Mouse (Mus musculus) embryo, embryonic 10.5 days (tissue): ENCODE results near the gene Klhl21.

Experiments used
- DNase-seq: peaks from one replicate; pipeline ENCODE4 v3.0.0-alpha.2; 2015; ENCODE audit warnings: low spot score

Gene Klhl21

GRCm38 (mm10) chr4:152008622-152009075, at the start of gene Klhl21:
Gene Klhl21 (plus strand): TSS chr4:152008803.
- peak; percentile 96 for DNase-seq

GRCm38 (mm10) chr4:151959849-151960512, 48.6 kb upstream of the Klhl21 start:
- DNase-seq: no peak

GRCm38 (mm10) chr4:151960513-151960854, 48.1 kb upstream of the Klhl21 start:
- no peak for DNase-seq

- DNase-seq: no peak
Measured at GRCm38 (mm10) chr4:151962817-151963216, 45.8 kb upstream of the Klhl21 start.

GRCm38 (mm10) chr4:151968204-151968921, 40.2 kb upstream of the Klhl21 start:
- no peak for DNase-seq

GRCm38 (mm10) chr4:151972221-151972967, 36.2 kb upstream of the Klhl21 start:
- peak; percentile 73 for DNase-seq

DNA sequence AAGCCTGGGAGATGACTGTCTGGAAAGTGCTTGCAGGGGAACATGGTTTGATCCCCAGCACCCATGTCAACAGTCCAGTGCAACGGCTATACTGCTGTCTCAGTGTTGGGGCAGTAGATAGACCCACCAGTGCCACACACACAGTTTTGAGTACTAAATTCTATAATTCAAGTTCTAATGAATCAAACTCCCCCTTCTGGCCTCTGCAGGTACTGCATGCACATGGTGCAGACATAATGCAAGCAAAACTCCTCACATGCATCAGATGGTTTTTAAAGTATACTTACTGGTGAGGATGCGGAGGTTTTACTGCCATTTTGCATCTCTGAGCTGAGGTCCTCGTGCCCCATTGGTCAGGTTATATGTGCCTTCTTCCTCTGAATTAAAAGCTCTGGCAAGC, 33.2 kb upstream of the Klhl21 start:
- peak; percentile 63 for DNase-seq

DNA sequence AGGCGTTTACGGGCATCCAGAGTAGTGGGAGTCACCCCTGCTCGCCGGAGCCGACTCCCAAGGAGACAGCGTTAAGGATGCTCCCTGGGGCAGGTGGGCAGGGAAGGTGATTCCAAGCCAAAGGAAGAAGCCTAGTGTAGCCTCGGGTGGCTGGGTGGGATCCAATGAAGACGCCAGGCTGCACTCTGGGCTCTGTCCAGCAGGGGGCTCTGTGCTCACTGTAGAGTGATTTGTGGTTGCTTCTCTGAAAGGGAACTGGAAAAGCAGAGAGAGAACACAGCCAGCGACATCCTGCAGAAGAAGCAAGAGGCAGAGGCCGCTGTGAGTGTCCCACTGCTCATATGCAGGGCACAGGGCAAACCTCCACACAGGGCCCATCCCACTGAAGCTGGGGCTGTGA, 30.9 kb upstream of the Klhl21 start:
- peak; percentile 88 for DNase-seq

GRCm38 (mm10) chr4:151980699-151981098, 27.9 kb upstream of the Klhl21 start:
- DNase-seq: peak; percentile 55

- peak; percentile 89 for DNase-seq
Measured at GRCm38 (mm10) chr4:151981363-151981762, 27.2 kb upstream of the Klhl21 start.

DNA sequence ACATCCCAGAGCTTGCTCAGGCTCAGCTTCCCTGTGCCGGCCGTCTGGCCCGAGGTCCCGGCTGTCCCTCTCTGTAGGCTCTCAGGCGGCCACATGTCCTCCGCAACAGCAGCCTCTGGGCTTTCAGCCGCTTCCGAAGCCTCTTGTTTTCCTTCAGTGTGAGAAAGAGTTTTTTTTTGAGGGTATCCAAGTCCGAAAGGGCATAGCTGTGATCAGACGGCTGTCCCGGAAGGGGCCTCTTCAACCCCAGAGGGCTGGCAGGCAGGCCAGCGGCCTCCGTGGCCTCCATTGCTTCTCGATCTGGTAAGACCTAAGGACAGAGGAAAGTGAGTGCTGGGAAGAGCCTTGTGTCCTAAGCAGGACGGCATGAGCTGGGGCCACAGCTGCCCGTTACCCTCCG, 25.6 kb upstream of the Klhl21 start:
- no peak for DNase-seq

DNA sequence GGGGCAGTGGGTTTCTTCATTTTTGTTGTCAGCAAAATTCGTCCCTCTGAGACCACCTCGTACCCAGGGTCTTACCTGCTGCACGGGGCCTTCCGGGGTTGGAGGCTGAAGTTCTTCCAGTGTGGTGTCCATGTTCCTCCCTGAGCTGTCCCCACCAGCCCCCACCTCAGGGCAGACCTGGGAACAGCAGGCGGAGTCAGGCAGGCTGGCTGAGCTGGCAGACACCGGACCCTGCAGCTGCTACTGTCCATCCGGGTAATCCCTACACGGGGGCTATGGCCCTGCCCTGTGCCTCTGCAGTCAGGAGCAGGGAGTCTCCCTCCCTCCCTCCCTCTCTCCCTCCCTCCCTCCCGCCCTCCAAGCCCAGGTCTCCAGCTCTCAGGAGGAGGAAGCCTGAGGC, 25.0 kb upstream of the Klhl21 start:
- DNase-seq: no peak

DNA sequence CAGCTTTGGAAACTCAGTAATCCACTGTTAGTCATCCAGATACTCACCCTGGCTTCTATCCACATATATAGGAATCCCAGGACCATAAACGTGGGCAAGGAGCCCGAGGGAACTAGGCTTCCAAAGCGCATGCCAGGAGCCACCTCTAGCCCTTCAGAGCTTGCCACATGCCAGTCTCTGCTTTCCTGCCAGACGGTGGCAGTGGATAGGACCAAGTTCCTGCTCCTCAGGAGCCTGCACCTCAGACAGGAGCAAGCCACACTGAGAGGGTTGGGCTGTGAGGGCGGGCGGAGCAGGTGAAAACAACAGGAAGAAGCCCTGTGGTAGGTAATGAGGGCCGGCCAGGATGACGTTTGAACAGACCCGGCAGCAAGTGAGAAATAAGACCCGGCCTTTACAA, 22.7 kb upstream of the Klhl21 start:
- DNase-seq: no peak

- no peak for DNase-seq
Measured at GRCm38 (mm10) chr4:151986650-151987049, 22.0 kb upstream of the Klhl21 start.

GRCm38 (mm10) chr4:151988014-151988341, 20.6 kb upstream of the Klhl21 start:
- DNase-seq: no peak

GRCm38 (mm10) chr4:151988342-151989109, 20.1 kb upstream of the Klhl21 start, which contains the start of gene Thap3:
Gene Thap3 (minus strand): TSS chr4:151988997.
- DNase-seq: peak; percentile 82

DNA sequence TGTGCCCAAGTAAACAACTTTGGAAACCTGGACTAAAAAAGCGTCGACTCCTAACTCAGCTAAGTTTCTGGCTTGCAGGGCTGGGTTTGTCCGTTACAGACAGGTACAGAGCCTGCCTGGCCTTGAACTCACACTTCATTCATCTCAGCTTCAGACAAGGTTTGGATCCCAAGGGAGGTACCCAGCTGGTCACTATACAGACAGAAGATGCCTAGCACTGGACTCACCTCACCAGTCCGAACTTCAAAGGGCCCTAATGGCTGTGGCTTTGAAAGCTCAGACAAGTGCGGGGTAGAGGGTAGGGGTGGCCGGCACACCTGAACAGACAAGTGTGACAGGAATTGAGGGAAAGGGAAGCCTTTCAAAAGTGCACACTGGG, 19.5 kb upstream of the Klhl21 start:
- no peak for DNase-seq

- no peak for DNase-seq
Measured at GRCm38 (mm10) chr4:151992091-151992490, 16.5 kb upstream of the Klhl21 start.

- no peak for DNase-seq
Measured at GRCm38 (mm10) chr4:151993035-151993434, 15.6 kb upstream of the Klhl21 start.

- DNase-seq: peak; percentile 44
Measured at GRCm38 (mm10) chr4:151994228-151995171, 14.1 kb upstream of the Klhl21 start.
